Mouse (Mus musculus): ENCODE measurements around the gene Polr3k. TPM values are rescaled to one million over a fixed set of nuclear protein-coding genes. Genes with fewer than 3 reads are reported as not detected.
A peak's percentile ranks its signal among the peaks of the same experiment; 100 is the strongest.

Polr3k gene
- 8.5 and 9.5 TPM in 2 replicates for polyA plus RNA-seq (2012; rRNA removed)

DNA sequence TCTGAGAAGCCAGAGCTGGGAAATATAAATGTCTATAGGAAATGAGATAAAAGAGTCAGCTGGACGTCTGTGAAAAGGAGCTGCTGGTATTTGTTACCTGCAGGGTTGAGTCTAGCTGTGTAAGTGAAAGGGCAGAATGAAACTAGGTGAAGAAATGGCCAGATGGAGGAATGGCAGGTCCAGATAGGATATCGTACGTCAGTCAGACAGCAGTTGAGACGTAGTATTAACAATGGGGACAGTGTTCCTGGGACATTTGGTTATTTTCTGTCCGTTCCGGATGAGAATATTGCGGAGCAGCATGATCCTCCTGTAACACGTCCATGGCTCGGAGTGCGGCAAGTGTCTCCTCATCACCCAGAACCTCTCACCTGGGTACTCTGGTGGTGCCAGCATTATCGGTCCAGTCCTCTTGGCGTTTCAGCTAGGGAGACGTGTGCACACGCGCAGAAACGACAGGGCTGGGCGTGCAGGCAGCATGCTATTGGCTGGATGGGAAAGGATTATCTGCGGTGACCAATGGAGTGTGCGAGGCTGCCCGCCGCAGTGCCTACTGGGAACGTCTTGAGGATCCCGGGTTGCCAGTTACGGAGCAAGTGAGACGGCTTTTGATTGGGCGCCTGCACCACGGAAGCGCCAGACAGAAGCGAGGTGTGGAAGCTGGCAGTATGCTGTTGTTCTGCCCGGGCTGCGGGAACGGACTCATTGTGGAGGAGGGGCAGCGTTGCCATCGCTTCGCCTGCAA is at the start of gene Polr3k:
TSS of gene Polr3k (plus strand) at position 547 of the 745 bp plus-strand sequence.
- DNase-seq (ENCODE audit: low read depth): peak; percentile 67

DNA sequence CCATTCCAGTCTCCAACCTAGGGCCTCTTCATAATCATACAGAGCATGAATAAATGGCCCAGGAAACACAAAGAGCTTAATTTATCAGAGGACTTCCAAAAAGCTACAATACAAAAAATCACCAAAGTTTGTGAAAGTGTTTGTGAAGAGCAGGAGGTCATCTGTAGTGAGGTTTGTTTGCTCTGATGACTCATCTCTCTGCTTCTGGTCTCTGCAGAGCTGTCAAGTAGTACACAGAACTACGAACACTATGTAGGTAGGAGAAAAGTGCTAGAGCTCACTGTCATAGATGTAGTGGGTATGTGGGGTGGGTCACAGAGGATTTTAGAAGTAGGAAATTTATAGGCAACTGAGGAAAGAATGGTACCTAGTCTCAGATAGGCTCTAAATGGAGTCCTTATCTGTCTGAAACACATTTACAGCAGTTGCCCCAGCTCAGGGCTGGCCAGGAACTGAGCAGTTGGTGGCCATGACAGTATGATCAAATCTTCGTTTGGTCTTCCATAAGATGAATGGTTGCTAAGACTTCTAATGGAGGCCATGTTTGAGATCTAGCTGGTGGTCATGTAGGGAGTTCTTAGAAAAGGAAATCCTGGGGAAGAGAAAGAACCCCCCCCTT is 35.0 kb upstream of the Polr3k start:
- no peak for DNase-seq (ENCODE audit: low read depth)

DNA sequence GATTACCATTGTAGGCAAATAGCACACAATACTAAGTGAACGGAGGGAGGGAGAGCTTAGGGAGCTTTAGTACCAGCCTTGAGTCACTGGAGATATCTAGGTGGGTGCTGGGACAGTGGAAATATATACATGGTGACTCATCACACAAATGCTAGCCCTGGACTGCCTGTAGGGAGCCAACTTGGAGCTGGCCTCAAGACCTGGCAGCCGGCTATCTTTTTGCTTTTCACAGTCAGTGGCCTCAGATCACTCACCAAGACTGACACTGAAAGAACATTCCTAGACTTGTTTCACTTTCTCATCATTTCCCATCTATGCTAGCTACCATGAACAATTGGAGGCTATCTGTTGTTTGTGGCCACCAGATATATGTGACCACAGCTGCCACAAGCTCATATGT is 31.4 kb upstream of the Polr3k start:
- no peak for DNase-seq (ENCODE audit: low read depth)

DNA sequence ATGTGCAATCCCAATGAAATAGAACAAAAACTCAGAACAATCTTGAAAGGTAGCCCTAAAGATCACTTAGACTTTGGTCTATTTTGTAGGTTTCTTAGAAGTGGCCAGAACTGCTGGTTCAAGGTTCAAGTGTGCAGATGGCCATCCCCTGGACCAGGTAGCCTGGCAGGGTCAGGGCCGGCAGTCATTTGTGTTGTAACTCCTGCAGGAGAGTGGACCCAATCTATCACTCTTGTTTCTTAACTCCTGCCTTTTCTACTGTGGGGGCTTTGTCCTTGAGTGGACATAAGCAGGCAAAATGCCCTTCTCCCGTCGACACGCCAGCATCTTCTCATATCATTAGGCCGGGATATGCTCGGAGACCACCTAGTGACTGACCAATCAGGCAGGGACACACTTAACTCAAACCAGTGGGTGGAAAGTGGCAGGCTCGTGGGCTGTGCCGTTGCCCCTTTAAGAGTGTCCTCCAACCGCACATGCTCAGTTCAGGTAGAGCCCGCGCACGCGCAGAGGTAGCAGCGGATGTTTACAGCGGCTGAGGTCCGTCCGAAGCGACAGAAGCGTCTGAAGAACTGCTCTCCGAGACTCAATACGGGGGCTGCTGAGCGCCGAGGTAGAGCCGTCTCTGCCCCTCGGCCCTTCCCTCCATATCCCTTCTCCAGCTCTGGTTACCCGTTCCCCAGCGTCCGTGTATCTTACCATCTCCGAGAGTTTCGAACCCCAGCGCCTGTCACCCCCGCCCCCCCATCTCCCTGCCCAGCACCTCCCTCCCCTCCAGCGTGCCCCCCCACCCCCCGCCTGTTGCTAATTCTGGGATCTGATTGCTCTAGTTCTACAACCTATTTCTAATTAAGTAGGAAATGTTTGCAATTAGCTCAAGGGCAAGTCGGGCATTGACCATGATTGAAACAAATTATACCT is 26.5 kb upstream of the Polr3k start, which contains the start of gene Pcmtd2:
TSS of gene Pcmtd2 (plus strand) at position 483 of the 921 bp plus-strand sequence.
- DNase-seq (ENCODE audit: low read depth): peak; percentile 36

DNA sequence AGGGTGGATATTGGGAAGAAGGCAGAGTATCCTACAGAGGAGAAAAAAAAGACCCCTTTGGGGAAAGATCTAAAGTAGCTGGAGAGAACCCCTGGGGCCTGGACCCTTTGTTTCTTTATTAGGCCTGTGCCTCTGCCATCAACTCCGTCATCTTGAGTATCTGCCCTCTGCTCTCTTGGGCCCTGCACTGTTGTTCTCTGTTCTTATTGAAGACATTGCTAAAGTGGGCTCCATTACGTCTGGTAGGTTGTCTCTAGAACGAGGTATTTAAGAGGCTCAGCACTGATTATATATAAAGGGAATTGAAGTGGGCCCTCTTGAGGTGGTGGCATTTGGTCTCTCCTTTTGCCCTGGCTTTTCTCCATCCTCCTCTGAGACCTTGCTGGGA is 25.9 kb upstream of the Polr3k start:
- no peak for DNase-seq (ENCODE audit: low read depth)

DNA sequence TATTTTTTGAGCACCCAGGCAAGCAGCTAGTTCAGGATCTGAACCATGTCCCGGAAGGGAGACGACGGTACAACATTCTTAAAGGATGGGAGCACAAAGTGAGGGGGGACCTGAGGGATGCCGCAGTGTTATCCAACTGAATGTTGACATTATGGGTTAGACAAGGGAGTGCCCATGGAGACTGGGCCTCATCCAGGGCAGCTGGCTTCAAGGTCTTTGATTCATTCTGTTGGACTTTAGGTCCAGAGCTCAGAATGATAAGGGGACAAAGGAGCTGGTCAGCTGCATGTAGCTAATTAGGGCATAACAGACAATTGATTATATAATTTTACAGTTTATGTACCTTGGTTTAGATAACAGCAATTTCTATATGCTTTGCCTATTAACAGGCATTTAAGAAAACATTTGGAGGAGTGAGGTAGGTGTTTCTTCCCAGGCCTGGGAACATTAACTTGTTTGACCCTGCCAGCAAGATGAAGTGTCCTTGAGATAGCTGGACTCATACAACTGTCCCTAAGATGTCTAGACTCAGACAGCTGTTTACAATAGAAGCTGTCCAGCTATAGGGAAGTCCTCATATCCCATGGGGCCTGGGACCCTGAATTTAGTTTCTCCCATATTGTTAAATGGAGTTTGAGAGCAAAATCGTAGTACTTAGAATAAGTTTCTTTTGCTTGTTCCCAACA is 18.3 kb upstream of the Polr3k start:
- DNase-seq (ENCODE audit: low read depth): no peak

DNA sequence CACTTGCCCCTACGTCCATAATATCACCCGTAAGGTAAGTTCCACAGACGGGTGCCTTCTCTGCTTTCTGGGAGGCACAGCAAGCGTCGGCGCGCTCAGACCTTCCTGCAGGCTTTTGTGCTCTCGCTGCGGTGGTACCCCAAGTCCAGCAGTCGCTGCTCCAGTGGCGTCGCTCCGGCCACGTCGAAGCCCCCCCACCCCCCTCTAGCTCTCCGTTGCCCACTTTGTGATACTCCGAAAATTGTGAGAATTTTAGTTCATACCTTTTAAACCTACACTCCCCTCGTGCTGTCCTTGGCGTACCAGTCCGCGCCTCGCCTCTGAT is 361 bp downstream of the Polr3k start:
- no peak for DNase-seq (ENCODE audit: low read depth)

DNA sequence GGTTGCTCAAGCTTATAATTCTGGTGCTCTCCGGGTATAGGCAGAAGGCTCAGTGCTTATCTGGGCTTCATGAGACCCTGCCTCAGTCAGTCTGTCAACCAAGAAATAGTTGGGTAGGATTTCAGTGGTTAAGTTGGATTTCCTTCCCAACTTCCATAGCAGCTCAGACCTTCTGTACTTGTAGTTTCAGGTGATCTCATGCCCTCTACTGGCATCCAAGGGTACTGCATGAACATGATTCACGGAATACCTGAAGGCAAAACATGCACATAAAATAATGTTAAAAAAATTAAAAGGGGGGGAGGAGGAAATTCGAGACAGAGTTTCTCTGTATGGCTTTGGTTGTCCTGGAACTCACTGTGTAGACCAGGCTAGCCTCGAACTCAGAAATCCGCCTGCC is 2.8 kb downstream of the Polr3k start:
- DNase-seq (ENCODE audit: low read depth): no peak

DNA sequence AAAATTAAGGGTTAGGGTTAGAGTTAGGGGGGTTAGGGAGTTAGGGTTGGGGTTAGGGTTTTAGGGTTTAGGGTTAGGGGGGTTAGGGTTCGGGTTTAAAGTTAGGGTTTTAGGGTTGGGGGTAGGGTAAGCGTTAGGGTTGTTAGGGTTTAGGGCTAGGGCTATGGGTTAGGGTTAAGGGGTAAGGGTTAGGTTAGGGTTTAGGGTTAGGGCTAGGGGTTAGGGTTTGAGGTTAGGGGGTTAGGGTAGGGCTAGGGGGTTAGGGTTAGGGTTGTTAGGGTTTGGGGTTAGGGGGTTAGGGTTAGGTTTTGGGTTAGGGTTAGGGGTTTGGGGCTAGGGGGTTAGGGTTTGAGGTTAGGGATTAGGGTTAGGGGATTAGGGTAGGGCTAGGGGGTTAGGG is 6.9 kb downstream of the Polr3k start:
- DNase-seq (ENCODE audit: low read depth): no peak

DNA sequence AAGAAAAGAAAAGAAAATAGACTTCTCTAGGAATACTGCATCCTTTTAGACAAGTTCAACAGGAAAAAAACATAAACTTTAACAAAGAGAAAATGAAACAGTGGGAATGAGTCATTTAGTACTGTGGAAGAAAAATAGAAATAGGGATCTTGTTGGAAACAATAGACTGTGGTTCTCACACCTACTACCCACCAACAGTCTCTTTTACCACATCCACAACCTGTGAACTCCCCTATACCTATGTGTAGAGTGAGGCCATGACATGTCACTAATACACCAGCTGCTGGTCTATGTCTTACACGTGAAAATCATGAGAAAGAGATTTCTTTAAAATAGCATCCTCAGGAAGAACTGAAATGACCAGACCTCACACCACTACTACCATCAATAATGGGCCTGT is 14.8 kb downstream of the Polr3k start:
- no peak for DNase-seq (ENCODE audit: low read depth)

DNA sequence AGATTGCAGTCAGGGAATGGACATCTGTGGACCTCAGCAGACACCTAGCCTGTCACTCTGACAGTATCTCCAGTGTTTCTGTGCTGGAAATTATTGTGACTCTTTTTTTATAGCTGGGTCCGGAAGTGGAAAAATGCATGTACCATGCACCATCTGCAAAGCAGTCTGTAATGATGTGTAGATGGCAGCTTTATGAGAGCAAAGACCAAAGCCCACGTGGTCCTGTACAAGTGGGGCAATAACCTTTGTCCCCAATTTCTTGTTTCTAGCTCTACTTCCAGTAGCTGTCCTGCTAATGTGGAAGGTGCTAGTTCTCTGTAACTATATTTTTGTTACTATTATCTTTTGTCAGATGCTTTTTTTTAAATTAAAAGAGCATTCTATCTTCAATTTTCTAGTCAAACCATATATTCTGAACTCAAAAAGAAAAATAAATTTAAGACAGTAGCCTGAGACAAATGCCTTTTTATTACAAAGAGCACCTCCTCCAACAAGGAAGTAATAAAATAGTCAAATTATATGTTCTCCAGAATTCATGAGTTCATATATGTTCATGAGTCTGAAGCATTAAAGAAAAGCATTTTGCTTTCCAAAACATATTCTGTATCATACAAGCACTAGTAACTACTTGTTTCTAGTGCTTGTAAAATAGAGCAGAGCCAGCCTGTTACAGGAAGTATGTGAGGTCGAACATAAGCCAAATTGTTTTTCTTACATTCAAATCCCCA is 19.0 kb downstream of the Polr3k start:
- no peak for DNase-seq (ENCODE audit: low read depth)

DNA sequence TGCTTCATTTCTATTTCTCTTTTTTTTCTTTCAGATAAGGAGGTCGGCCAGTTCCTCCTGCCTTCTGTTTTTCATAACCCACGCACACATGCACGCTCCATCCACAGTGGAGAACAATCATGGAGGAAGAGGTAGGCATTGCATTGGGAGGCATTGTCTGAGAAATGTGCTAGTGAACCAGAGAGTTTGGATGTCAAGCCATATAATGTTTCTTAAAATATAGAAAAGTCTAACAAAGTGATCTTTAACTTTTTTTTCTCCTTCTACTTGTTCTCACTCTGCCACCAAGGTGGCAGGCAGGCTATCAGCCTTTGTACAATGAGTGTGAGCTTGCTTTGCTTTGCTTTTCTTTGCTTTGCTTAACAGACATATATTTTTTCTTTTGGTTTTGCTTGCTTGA is 53.7 kb downstream of the Polr3k start:
- peak; percentile 22 for DNase-seq (ENCODE audit: low read depth)

DNA sequence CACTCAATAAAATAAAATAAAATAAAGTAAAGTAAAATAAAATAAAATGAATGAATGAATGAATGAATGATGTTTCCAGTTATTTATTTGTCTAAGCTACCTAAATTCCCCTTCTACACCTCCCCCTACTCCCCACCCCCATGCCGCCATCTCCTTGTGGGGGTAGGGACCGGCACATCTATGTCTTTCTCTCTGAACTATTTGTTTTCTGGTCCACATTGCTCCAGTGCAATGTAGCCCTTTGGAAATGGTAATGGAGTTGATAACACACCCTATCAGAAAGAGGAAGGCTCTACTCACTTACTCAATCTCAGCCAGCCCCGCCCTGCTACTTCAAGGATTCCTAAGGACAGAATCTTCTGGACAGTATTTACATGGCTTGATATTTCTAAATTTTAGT is 54.4 kb downstream of the Polr3k start:
- peak; percentile 4 for DNase-seq (ENCODE audit: low read depth)

Other genes starting within 250 kb of the Polr3k start
- gene Gm29797, start 207.3 kb upstream of the Polr3k start, polyA plus RNA-seq (2012; rRNA removed): not detected in 2 replicates
- gene Sox18, start 192.7 kb upstream of the Polr3k start, polyA plus RNA-seq (2012; rRNA removed): 53.9 and 64.8 TPM in 2 replicates
- 16.8 and 20.6 TPM in 2 replicates for gene Tcea2, start 184.0 kb upstream of the Polr3k start, polyA plus RNA-seq (2012; rRNA removed)
- gene Rgs19, start 170.4 kb upstream of the Polr3k start, polyA plus RNA-seq (2012; rRNA removed): 47.1 and 76.5 TPM in 2 replicates
- gene Lkaaear1, start 165.9 kb upstream of the Polr3k start, polyA plus RNA-seq (2012; rRNA removed): 0.39 and 1.7 TPM in 2 replicates
- 0.20 TPM in 2 replicates for gene Oprl1, start 149.3 kb upstream of the Polr3k start, polyA plus RNA-seq (2012; rRNA removed)
- gene Myt1, start 101.0 kb upstream of the Polr3k start, polyA plus RNA-seq (2012; rRNA removed): not detected in 2 replicates
- gene Pcmtd2, start 26.5 kb upstream of the Polr3k start, polyA plus RNA-seq (2012; rRNA removed): 26.8 and 36.1 TPM in 2 replicates
- gene Gm14496, start 126.8 kb downstream of the Polr3k start, polyA plus RNA-seq (2012; rRNA removed): not detected in 2 replicates

All from gonadal fat pad, adult 2 months (tissue).